Mouse (Mus musculus) layer of hippocampus, postnatal 36 days (tissue): Measurements from ENCODE around the gene Coasy. TPM values are rescaled to one million over a fixed set of nuclear protein-coding genes. Genes with fewer than 3 reads are reported as not detected.
A peak's percentile ranks its signal among the peaks of the same experiment; 100 is the strongest.

Experiments used
- DNase-seq, 2 experiments: peaks; one replicate each; pipeline ENCODE4 v3.0.0; 2022
- total RNA-seq, 2 experiments: library from RNA; stranded (reverse); gene quantifications; 2 replicates each; pipeline ENCODE4 v1.2.3; 2021

Coasy gene
- 10 to 100 TPM; 27.0 to 28.0 TPM for total RNA-seq

GRCm38 (mm10) chr11:101082208-101083082 is at the start of gene Coasy:
Coasy (plus strand) TSS chr11:101082565.
- DNase-seq: peak; percentile 88

GRCm38 (mm10) chr11:101033856-101034500 is 48.4 kb upstream of the Coasy start:
- no peak for DNase-seq

GRCm38 (mm10) chr11:101034614-101035327 is 47.6 kb upstream of the Coasy start:
- no peak for DNase-seq

GRCm38 (mm10) chr11:101035328-101035695 is 47.1 kb upstream of the Coasy start:
- no peak for DNase-seq

GRCm38 (mm10) chr11:101037795-101038194 is 44.6 kb upstream of the Coasy start:
- DNase-seq: no peak

GRCm38 (mm10) chr11:101045826-101046225 is 36.5 kb upstream of the Coasy start:
- no peak for DNase-seq

- no peak for DNase-seq
Observed at GRCm38 (mm10) chr11:101046440-101046839, 35.9 kb upstream of the Coasy start.

- DNase-seq: no peak
Observed at GRCm38 (mm10) chr11:101047502-101047901, 34.9 kb upstream of the Coasy start.

GRCm38 (mm10) chr11:101050359-101050758 is 32.0 kb upstream of the Coasy start:
- peak in 1 of 2 experiments; percentile 69 for DNase-seq

GRCm38 (mm10) chr11:101051051-101051493 is 31.3 kb upstream of the Coasy start:
- DNase-seq: peak in 1 of 2 experiments; percentile 62

GRCm38 (mm10) chr11:101051617-101052016 is 30.7 kb upstream of the Coasy start:
- no peak for DNase-seq

- DNase-seq: no peak
Observed at GRCm38 (mm10) chr11:101052751-101053473, 29.5 kb upstream of the Coasy start.

- no peak for DNase-seq
Observed at GRCm38 (mm10) chr11:101053974-101054373, 28.4 kb upstream of the Coasy start.

- no peak for DNase-seq
Observed at GRCm38 (mm10) chr11:101055418-101055817, 26.9 kb upstream of the Coasy start.

- DNase-seq: peak in 1 of 2 experiments; percentile 33
Observed at GRCm38 (mm10) chr11:101056885-101057284, 25.5 kb upstream of the Coasy start.

- peak; percentile 76 for DNase-seq
Observed at GRCm38 (mm10) chr11:101057860-101058259, 24.5 kb upstream of the Coasy start.

GRCm38 (mm10) chr11:101058726-101059125 is 23.6 kb upstream of the Coasy start:
- DNase-seq: no peak

GRCm38 (mm10) chr11:101059473-101059872 is 22.9 kb upstream of the Coasy start:
- no peak for DNase-seq

GRCm38 (mm10) chr11:101060126-101060525 is 22.2 kb upstream of the Coasy start:
- DNase-seq: peak; percentile 55 to 62

GRCm38 (mm10) chr11:101061049-101061448 is 21.3 kb upstream of the Coasy start:
- no peak for DNase-seq

GRCm38 (mm10) chr11:101062165-101062884 is 20.0 kb upstream of the Coasy start:
- peak; percentile 70 to 72 for DNase-seq
